Mouse (Mus musculus) cerebellum, postnatal 4 days (tissue): ENCODE measurements around the gene Sec63.

Experiments
- DNase-seq, 2 experiments: peaks; one replicate each; pipeline ENCODE4 v3.0.0; 2022; ENCODE audit warnings: low spot score in 2 of 2, mixed read lengths in 1 of 2

The Sec63 gene

DNA sequence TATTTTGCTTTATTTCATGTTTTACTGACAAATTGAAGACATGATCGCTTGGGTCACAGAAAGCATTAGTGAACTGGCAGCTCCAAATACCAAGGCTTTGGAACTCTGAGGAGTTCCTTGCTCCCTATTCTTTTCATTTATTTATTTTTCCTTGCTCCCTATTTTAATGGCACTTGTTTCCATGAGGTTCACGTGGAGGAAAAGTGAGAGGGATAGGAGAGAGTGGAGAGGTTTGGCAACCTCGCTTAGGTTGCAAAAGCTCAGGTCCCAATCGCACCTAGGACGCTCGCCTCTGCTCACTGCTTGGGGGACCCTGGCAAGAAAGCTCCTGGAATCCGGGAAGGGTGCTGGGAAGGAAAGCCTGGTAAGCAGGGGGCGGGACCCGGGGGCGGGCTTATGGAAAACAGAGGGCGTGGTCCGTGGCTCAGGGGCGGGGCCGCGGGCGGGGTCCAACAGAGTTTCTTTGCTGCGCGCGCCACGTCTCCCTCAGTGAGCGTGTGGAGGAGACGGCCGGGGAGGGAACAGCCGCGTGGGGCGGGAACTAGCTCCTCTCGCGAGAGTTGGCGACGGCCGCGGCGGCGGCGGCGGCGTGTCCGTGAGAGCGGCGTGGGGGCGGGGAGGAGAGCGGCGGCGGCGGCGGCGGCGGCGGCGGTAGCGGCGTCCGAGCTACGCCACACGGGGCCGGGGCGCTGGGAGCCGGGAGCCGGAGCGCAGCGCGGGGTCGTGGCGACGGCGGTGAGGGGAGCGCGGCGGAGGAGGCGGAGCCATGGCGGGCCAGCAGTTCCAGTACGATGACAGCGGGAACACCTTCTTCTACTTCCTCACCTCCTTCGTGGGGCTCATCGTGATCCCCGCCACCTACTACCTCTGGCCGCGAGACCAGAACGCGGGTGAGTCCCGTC lies at the start of gene Sec63:
TSS of gene Sec63 (plus strand) at position 498 of the 902 bp plus-strand sequence.
- peak; percentile 96 to 98 for DNase-seq

GRCm38 (mm10) chr10:42714676-42715075 lies 46.6 kb upstream of the Sec63 start:
- no peak for DNase-seq

- DNase-seq, result no peak
Observed at GRCm38 (mm10) chr10:42715366-42716035, 45.8 kb upstream of the Sec63 start.

- DNase-seq, result no peak
Observed at GRCm38 (mm10) chr10:42722116-42722515, 39.2 kb upstream of the Sec63 start.

DNA sequence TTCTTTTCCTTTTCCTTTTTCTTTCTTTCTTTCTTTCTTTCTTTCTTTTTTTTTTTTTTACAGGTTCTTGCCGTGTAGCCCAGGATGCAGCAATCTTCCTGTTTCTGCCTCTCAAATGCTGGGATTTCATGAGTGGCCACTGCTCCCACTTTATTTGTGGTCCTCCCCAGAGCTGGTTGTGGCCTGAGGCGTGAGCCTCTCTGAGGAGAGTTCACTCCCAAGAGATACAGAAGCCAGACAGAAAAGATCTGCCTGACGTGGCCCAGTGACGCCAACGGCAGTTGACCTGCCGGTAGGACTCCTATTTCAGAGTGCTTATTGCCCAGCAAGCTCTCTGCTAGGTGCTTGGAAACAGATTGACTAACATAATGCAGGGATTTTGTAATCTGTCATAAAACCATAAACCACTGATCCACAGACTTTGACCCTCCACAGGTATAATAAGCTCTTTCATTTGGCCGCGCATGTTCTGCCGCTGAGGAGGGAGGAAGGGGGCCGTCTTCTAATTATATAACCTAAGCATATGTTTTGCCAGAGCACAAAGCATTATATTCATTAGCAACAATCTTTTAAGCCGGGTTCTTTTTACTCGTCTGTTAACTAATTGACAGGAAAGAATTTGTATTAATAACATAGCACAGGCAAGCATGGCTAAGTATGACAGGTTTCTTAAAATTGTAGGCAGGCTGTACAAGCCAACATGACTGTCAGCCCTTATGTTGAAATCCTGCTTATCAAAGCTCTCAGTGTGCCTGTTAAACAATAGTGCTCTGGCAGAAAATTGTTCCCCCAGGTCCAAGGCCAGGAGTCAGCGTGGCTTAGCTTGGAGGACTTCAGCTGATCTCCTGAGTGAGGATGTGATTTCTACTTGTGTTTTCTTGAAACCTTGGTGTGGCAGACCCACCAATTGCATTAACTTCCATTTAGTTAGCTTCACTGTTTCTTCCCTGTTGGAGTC lies 37.7 kb upstream of the Sec63 start:
- DNase-seq, result no peak

DNA sequence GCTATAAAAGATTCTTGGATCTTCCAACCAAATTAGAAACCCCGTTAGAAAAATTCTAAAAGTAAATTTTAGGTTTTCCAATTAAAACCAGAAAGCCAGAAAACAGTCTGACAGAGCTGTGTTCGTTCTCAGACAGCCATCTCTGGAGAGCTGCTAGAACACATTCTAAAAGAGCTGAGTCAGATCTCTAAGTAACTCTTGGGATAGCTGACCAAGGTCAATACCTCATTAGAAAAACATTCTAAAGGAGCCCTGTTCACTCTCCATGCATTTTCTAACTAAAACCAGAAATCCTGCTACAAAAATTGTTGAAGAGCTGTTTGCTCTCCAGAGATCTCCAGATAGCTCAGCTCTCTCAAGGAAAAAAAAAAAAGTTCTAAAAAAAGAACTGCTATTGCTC lies 31.7 kb upstream of the Sec63 start:
- DNase-seq, result no peak

DNA sequence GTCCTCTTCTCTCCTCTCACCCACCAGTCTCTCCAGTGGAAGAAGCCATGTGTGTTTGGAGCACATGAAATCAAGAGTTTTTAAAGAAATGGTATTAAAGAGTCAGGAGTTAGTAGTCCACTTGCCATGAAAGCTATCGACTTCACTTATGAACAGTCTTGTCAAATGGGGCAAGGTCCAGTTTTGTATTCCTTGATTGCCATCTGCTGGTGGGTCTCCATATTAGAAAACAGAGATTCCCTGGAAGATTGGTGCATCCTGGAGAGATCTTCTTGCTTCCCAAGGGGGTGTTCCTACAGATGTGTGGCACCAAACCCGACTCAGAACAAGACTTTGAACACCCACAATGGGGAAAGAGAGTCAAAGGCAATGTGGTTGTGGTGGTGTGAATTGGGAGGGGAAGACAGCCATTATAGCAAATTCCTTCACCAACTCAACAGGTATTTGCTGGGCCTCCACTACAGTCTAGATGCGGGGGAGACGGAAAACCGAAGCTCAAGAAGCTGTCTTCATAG lies 26.7 kb upstream of the Sec63 start:
- peak in 1 of 2 experiments; percentile 26 for DNase-seq

- no peak for DNase-seq
Observed at GRCm38 (mm10) chr10:42751813-42752212, 9.5 kb upstream of the Sec63 start.

- DNase-seq, result no peak
Observed at GRCm38 (mm10) chr10:42754341-42754740, 7.0 kb upstream of the Sec63 start.

GRCm38 (mm10) chr10:42759741-42760140 lies 1.6 kb upstream of the Sec63 start:
- DNase-seq, result no peak

GRCm38 (mm10) chr10:42760329-42760728 lies 967 bp upstream of the Sec63 start:
- DNase-seq, result peak in 1 of 2 experiments; percentile 1

DNA sequence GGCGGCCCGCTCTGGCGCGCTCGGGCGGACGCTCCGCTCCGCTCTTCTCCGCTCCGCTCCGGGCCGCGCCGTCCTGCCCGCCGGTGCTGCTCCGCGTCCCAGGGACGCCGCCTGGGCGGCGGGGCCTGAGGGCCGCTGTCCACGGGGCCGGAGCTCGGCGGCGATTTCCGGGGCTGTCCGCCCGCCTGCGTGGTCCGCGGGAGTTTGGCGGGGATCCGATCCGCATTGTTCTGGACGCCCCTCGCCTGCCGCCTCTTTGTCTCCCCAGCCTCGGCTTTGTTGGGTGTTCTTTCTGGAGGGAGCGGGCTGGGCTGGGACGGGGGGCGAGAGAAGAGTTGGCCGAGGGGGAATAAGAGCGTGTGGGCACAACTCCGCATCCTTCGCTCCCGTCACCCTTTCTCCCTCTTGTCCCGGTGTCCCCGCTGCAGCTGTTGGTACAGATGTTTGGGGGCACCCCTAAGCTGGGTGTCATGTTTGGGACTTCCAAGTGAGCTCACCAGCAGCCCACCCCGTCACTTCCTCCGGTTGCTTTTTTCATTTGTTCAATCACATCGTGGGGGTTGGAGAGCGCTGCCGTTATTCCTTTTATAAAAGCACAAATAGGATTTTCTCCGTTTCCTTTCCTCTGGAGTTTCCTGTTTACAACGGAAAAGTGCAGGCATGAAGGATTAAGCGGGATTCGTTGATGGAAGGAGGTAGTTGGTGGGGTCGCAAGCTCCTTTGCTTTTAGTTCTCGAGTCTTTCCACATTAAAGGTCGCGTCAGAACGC lies 789 bp downstream of the Sec63 start:
- DNase-seq, result peak in 1 of 2 experiments; percentile 22

DNA sequence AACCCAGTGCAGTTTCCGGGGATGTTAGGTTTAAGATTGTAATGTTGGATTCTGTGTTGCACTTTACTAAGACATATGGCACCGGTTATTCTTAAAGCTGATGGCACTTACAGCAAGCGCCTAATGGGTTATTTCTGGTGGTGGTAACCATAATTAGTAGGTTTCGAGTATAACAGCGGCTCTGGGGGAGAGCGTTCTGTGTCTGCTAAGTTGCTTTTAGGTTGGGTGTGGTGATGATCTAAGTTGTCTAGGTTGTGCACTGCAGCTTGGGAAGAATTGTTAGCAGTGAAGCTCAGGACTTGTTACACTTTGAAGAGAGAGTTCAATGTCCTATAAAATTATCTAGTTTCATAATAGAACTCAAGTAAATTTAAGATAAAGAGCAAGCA lies 1.4 kb downstream of the Sec63 start:
- no peak for DNase-seq

DNA sequence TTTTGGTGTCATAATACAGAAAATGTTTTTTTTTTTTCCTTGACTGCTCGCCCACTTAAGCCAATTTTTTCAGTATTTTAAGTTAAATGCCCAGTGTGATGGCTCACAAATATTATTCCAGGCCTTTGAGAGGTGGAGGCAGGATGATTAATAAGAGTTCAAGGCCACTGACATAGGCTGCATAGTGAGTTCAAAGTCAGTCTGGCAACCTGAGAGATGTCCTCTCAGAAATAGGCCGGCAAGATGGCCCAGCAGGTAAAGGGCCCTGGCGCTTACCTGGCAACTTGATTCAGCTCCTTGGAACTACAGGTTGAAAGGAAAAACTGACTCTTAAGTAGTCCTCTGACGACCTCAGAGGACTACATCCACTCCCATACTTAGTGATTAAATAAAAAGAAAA lies 1.9 kb downstream of the Sec63 start:
- no peak for DNase-seq

DNA sequence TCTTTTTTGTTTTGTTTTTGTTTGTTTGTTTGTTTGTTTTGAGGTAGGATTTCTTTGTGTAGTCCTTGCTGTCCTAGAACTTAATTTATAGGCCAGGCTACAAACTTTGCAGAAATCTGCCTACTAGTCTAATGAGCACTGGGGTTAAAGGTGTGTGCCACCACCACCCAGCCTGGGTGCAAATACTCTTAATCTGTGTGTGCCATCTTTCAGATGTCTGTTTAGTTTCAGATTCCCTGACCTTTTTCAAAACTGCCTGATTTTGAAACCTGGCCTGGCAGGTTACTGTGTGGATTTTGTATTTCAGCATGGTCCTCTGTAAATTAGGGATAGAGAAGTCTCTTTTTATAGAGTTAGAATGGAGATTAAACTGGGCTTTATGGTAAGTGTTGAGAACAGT lies 4.0 kb downstream of the Sec63 start:
- no peak for DNase-seq

GRCm38 (mm10) chr10:42775450-42775849 lies 14.2 kb downstream of the Sec63 start:
- no peak for DNase-seq

DNA sequence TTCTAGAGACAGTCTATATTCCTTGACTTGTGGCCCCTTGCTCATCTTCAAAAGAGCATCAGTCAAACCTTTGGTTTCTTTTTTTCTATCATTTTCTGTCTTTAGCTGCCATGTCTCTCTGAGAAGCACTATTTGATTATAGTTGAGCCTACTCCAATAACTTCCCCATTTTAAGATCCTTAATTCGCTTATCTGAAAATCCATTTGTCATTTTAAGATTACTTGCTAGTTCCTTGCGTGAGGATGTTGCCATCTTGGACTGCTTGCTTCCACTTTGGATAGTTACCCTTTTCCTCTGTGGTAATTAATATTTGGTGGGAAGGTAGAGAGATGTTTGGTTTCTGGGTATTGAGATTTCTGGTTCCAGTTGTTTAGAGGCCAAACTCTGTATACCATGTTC lies 19.5 kb downstream of the Sec63 start:
- DNase-seq, result no peak

GRCm38 (mm10) chr10:42781672-42782071 lies 20.4 kb downstream of the Sec63 start:
- DNase-seq, result no peak

DNA sequence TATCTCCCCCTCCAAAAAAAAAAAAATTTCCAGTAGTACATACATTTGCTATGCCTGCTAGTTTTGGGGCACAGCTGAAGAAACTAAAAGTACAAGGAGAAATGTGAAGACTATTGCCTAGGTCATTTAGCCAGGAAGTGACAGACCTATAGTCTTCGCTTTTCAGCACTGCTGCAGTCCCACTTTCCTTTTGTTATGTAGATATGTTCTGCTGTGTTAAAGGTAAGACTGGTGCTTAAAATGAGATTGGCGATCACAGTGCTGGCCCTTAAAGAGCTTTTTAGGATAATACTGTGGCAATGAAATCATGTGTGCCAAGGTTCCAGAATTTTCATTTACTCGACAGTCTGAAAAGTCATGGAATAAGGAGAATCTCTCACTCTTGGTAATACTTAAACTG lies 39.6 kb downstream of the Sec63 start:
- DNase-seq, result no peak

DNA sequence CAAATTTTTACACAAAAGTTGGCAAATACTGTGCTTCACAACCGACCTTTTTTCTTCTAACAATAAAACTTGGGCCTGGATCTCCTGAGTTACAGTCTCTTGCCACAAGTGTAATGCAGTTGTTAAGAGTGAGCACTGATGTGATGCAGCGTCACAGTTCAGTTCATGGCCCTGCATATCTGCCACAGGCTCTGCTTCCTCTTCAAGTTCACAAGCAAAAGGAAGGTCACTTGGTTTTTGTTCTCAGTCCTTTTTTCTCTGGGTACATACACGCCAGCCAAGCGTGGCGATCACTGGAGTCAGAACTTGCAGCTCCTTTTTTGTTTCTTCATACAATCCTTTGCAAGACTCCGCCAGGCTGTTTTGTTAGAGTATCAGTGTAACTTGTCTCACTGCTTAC lies 64.6 kb downstream of the Sec63 start:
- no peak for DNase-seq

- no peak for DNase-seq
Observed at GRCm38 (mm10) chr10:42827155-42827554, 65.9 kb downstream of the Sec63 start.
